Mouse (Mus musculus): ENCODE data around the gene Cd93. TPM values are rescaled to one million over a fixed set of nuclear protein-coding genes. Genes with fewer than 3 reads are reported as not detected.

Cd93 gene
- total and polyA plus RNA-seq, 2 experiments from 2014 or later: 4.5 to 22.4 TPM

DNA sequence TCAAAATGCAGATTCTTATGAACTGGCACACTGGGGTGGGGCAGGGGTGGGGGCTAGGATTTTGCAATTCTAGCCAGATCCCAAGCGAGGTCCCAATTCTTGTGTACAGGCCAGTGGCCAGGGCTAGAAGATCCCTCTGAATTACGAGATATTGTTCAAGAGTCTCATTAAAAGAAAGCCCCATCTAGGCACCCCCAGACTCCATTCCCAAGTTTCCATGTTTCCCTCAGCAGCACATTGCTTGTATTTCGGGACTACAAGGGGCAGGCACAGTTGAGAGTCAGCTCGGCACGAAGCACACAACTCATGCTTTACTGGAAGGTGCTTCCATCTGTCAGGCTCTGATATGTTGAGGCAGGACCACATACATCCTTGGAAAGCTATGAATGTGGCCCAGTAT is 38.5 kb downstream of the Cd93 start:
- Histone ChIP-seq H3K27ac (ENCODE audit: low read depth, low read length) (no peak overlapping the region), H3K4me3 (ENCODE audit: low read depth, low read length) (no peak overlapping the region), H3K4me2 (ENCODE audit: low read depth) (no peak overlapping the region), H3K9me3 (ENCODE audit: low read length) (no peaks in the 10 kb centered on the region), H3K9ac (no peak overlapping the region), H3K36me3 (ENCODE audit: insufficient read depth) (no peaks in the 10 kb centered on the region), H3K27me3 (ENCODE audit: insufficient read depth, low read length) (peaks cover 31% of the 10 kb centered on the region), H3K4me1 (ENCODE audit: insufficient read depth) (peaks cover 18% of the 10 kb centered on the region; the same call in 1 of the 2 replicates)
- no peak for DNase-seq
- no peak for ATAC-seq
- WGBS: 74% methylated on average over 5 of the region's 5 CpGs
- TF ChIP-seq CTCF (IDR thresholded peaks at IDR 0.05; ENCODE audit: low read depth): no peak

DNA sequence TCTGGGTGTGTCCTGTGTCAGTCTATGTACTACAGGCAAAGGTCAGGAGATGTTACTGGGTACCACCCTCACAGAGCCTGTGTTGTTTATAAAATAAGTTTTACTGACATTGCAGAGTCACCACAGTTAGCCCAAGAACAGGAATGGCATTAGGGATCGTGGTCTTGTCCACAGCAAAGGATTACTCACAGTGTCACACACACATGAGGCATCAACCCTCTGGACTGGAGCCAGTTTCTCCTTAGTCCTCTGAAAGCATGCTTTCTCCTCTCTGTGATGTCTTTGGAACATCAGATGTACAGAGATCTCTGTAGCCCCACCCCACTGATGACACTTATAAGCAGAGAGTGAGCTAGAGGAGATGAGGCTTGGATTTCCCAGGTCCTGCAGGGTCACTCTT is 41.1 kb downstream of the Cd93 start:
- Histone ChIP-seq H3K4me2 (ENCODE audit: low read depth) (no peak overlapping the region), H3K4me1 (ENCODE audit: insufficient read depth) (peaks cover 7% of the 10 kb centered on the region; the same call in 1 of the 2 replicates), H3K27me3 (ENCODE audit: insufficient read depth, low read length) (peaks cover 17% of the 10 kb centered on the region), H3K9me3 (ENCODE audit: low read length) (no peaks in the 10 kb centered on the region), H3K4me3 (ENCODE audit: low read depth, low read length) (no peak overlapping the region), H3K9ac (no peak overlapping the region), H3K36me3 (ENCODE audit: insufficient read depth) (no peaks in the 10 kb centered on the region), H3K27ac (ENCODE audit: low read depth, low read length) (no peak overlapping the region)
- no peak for TF ChIP-seq CTCF (IDR thresholded peaks at IDR 0.05; ENCODE audit: low read depth)
- DNase-seq (no peak), ATAC-seq (no peak)
- WGBS: 81% methylated on average over 1 of the region's 1 CpGs

DNA sequence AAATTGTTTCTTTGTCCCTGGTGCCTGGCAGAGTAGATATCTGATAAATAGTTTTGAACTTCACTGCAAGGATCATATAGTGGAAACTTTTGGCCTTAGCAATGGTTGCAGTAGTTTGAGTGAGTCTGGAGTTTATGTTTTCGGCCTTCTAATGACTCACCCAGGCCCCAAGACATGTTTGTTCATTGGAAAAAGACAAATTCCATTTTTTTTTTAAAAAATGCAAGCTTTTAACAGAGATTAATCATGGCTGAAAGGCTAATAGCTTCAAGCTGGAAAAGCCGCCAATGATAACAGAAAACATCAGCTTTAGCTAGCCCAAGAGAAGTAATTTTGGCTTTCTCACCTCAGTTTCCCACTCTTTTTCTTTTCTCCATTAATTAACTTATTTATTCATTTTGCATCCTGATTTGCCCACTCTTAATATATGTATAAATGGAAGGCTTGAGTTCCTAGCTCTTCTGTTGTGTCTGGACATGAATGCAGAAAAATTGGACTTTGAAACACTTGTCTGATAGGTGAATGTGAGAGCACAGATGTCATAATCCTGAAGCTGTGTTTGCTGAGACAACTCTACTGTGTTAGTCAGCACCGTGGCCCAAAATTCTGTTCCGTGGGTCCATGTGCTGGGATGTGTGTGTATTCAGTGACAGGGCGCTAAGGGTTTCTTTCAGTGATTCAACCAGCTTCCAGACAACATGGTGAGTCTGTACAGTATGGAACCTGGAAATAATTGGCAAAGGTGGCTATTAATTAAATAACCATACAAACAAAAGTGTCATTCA is 44.3 kb downstream of the Cd93 start:
- no peak overlapping the region for H3K4me2 ChIP-seq (ENCODE audit: low read depth)
- no peak overlapping the region for H3K4me3 ChIP-seq (ENCODE audit: low read depth, low read length)
- H3K9ac ChIP-seq: no peak overlapping the region
- no peak for TF ChIP-seq CTCF (IDR thresholded peaks at IDR 0.05; ENCODE audit: low read depth)
- peaks cover 4% of the 10 kb centered on the region; the same call in 1 of the 2 replicates for H3K27me3 ChIP-seq (ENCODE audit: insufficient read depth, low read length)
- ATAC-seq: no peak
- no peak for DNase-seq
- no peaks in the 10 kb centered on the region for H3K4me1 ChIP-seq (ENCODE audit: insufficient read depth)
- no peaks in the 10 kb centered on the region for H3K36me3 ChIP-seq (ENCODE audit: insufficient read depth)
- WGBS: 80% methylated on average over 5 of the region's 5 CpGs
- H3K9me3 ChIP-seq (ENCODE audit: low read length): no peaks in the 10 kb centered on the region
- no peak overlapping the region for H3K27ac ChIP-seq (ENCODE audit: low read depth, low read length)

DNA sequence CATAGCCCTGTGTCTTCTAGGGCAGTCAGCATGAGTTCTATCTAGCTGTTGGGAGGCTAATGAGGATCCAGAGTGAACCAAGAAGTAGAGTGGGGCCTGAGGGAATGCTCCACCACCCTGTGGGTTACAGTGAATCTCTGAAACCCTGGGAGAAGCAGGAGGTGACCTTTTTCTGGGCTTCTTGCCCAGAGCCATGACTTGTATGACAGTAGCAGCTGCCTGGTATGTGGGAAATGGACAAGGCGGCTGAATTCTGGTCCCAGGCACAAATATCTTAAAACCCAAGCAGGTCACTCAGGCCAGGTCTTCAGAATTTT is 45.6 kb downstream of the Cd93 start:
- ATAC-seq (no peak), DNase-seq (no peak)
- no peaks in the 10 kb centered on the region for H3K36me3 ChIP-seq (ENCODE audit: insufficient read depth)
- peak overlapping the region; percentile 95; the same call in 1 of the 2 replicates for H3K4me2 ChIP-seq (ENCODE audit: low read depth)
- H3K27me3 ChIP-seq (ENCODE audit: insufficient read depth, low read length): peaks cover 7% of the 10 kb centered on the region
- no peak for TF ChIP-seq CTCF (IDR thresholded peaks at IDR 0.05; ENCODE audit: low read depth)
- no peak overlapping the region for H3K4me3 ChIP-seq (ENCODE audit: low read depth, low read length)
- no peak overlapping the region for H3K9ac ChIP-seq
- H3K9me3 ChIP-seq (ENCODE audit: low read length): no peaks in the 10 kb centered on the region
- H3K27ac ChIP-seq (ENCODE audit: low read depth, low read length): no peak overlapping the region
- WGBS: 81% methylated on average over 1 of the region's 1 CpGs
- no peaks in the 10 kb centered on the region for H3K4me1 ChIP-seq (ENCODE audit: insufficient read depth)

DNA sequence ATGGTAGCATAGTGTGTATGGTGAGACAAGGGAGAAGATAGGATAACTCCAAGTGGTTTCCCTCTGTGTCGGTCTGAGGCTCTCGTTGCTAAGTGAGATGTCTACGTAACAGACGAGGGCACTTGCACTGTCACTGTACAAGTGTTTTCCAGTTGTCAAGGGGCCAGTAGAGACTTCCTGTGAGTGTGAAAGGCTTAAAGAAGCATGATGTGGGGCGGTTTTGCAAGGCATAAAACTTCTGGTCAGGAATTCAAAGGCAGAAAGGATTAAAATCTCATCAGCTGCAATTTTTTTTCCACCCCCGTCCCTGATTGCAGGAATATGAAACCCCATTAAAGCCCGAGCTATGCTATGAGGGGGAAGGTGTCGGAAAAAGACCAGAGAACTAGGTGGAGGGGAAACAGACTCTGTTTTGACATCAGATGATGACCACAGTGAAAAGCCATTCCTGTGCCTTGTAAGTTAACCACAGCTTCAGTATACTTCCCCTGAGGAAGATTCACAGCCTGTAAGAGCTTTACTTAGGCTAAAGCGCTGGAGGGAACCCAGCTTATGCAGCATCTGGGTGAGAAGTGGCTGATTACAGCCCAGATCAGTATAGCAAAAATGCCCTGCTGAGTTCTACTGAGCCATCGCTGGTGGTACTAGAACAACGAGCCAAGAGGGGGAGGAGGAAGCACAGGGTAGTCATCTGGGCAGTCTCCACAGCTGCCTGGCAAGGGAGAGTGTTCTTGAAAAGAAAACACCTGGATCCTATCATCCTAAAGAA is 46.2 kb downstream of the Cd93 start:
- peak; percentile 14; the same call in 1 of the 2 replicates for ATAC-seq
- H3K4me2 ChIP-seq (ENCODE audit: low read depth): peak overlapping the region; percentile 95

GRCm38 (mm10) chr2:148396209-148396608 is 47.2 kb downstream of the Cd93 start:
- Histone ChIP-seq H3K4me1 (ENCODE audit: insufficient read depth) (no peaks in the 10 kb centered on the region), H3K27me3 (ENCODE audit: insufficient read depth, low read length) (peaks cover 7% of the 10 kb centered on the region), H3K4me2 (ENCODE audit: low read depth) (peak overlapping the region; percentile 95), H3K36me3 (ENCODE audit: insufficient read depth) (no peaks in the 10 kb centered on the region), H3K4me3 (ENCODE audit: low read depth, low read length) (peak overlapping the region; percentile 58), H3K9me3 (ENCODE audit: low read length) (no peaks in the 10 kb centered on the region), H3K27ac (ENCODE audit: low read depth, low read length) (no peak overlapping the region), H3K9ac (no peak overlapping the region)
- 64% methylated on average over 10 of the region's 10 CpGs for WGBS
- ATAC-seq: no peak
- no peak for DNase-seq
- no peak for TF ChIP-seq CTCF (IDR thresholded peaks at IDR 0.05; ENCODE audit: low read depth)

More for the DNA sequence above, 46.2 kb downstream of the Cd93 start:
- Histone ChIP-seq H3K36me3 (ENCODE audit: insufficient read depth) (no peaks in the 10 kb centered on the region), H3K9ac (no peak overlapping the region), H3K4me1 (ENCODE audit: insufficient read depth) (no peaks in the 10 kb centered on the region), H3K27ac (ENCODE audit: low read depth, low read length) (no peak overlapping the region), H3K4me3 (ENCODE audit: low read depth, low read length) (no peak overlapping the region), H3K9me3 (ENCODE audit: low read length) (no peaks in the 10 kb centered on the region), H3K27me3 (ENCODE audit: insufficient read depth, low read length) (peaks cover 7% of the 10 kb centered on the region)
- TF ChIP-seq CTCF (IDR thresholded peaks at IDR 0.05; ENCODE audit: low read depth): no peak
- 72% methylated on average over 11 of the region's 11 CpGs for WGBS
- DNase-seq: no peak

Measured in forebrain, postnatal 0 days (tissue).